Mouse (Mus musculus): ENCODE measurements at regions not wholly inside any gene's neighbourhood (a gene's known extent, or its start where the extent isn't known, plus 50 kb on each side); places are given as distances from the start of the nearest gene placed in this dataset.

- DNase-seq (ENCODE audit: low read depth, low spot score) = no peak
Observed at GRCm38 (mm10) chr11:18821384-18821783, 197.4 kb downstream of the Meis1 start.

- no peak for DNase-seq (ENCODE audit: low read depth, low spot score)
Observed at GRCm38 (mm10) chr11:18814110-18814509, 204.7 kb downstream of the Meis1 start.

GRCm38 (mm10) chr11:18767479-18767878, 251.3 kb downstream of the Meis1 start:
- DNase-seq (ENCODE audit: low read depth, low spot score) = no peak

- DNase-seq (ENCODE audit: low read depth, low spot score) = no peak
Observed at GRCm38 (mm10) chr11:18766458-18767016, 252.2 kb downstream of the Meis1 start.

GRCm38 (mm10) chr11:18758591-18759074, 260.2 kb downstream of the Meis1 start:
- DNase-seq (ENCODE audit: low read depth, low spot score) = no peak

- no peak for DNase-seq (ENCODE audit: low read depth, low spot score)
Observed at GRCm38 (mm10) chr11:18756576-18756975, 262.2 kb downstream of the Meis1 start.

GRCm38 (mm10) chr11:18754732-18755525, 263.9 kb downstream of the Meis1 start:
- no peak for DNase-seq (ENCODE audit: low read depth, low spot score)

GRCm38 (mm10) chr11:18753856-18754255, 264.9 kb downstream of the Meis1 start:
- DNase-seq (ENCODE audit: low read depth, low spot score) = no peak

- DNase-seq (ENCODE audit: low read depth, low spot score) = no peak
Observed at GRCm38 (mm10) chr11:18753246-18753645, 265.5 kb downstream of the Meis1 start.

- no peak for DNase-seq (ENCODE audit: low read depth, low spot score)
Observed at GRCm38 (mm10) chr11:18752512-18752911, 266.3 kb downstream of the Meis1 start.

GRCm38 (mm10) chr11:18750911-18751841, 267.6 kb downstream of the Meis1 start:
- no peak for DNase-seq (ENCODE audit: low read depth, low spot score)

- DNase-seq (ENCODE audit: low read depth, low spot score) = no peak
Observed at GRCm38 (mm10) chr11:18750080-18750375, 268.8 kb downstream of the Meis1 start.

- no peak for DNase-seq (ENCODE audit: low read depth, low spot score)
Observed at GRCm38 (mm10) chr11:18749265-18750079, 269.3 kb downstream of the Meis1 start.

GRCm38 (mm10) chr11:18747871-18748461, 270.8 kb downstream of the Meis1 start:
- DNase-seq (ENCODE audit: low read depth, low spot score) = no peak

GRCm38 (mm10) chr11:18747361-18747760, 271.4 kb downstream of the Meis1 start:
- DNase-seq (ENCODE audit: low read depth, low spot score) = no peak

GRCm38 (mm10) chr11:18746486-18746885, 272.3 kb downstream of the Meis1 start:
- no peak for DNase-seq (ENCODE audit: low read depth, low spot score)

- DNase-seq (ENCODE audit: low read depth, low spot score) = no peak
Observed at GRCm38 (mm10) chr11:18745840-18746239, 272.9 kb downstream of the Meis1 start.

GRCm38 (mm10) chr11:18734904-18735664, 283.7 kb downstream of the Meis1 start:
- no peak for DNase-seq (ENCODE audit: low read depth, low spot score)

- DNase-seq (ENCODE audit: low read depth, low spot score) = no peak
Observed at GRCm38 (mm10) chr11:18734075-18734474, 284.7 kb downstream of the Meis1 start.

GRCm38 (mm10) chr11:18729742-18730141, 289.0 kb downstream of the Meis1 start:
- no peak for DNase-seq (ENCODE audit: low read depth, low spot score)

Data from brain, embryonic 18.5 days (tissue).